Mouse (Mus musculus): Measurements from ENCODE around the gene Nol3.

Gene Nol3

GRCm38 (mm10) chr8:105309142-105309847 lies 33.4 kb downstream of the Nol3 start:
- no peak for DNase-seq (ENCODE audit: low spot score)

- DNase-seq (ENCODE audit: low spot score) = no peak
Measured at GRCm38 (mm10) chr8:105310118-105310517, 34.2 kb downstream of the Nol3 start.

GRCm38 (mm10) chr8:105311718-105312117 lies 35.8 kb downstream of the Nol3 start:
- DNase-seq (ENCODE audit: low spot score) = no peak

- DNase-seq (ENCODE audit: low spot score) = no peak
Measured at GRCm38 (mm10) chr8:105312891-105313481, 37.0 kb downstream of the Nol3 start.

- DNase-seq (ENCODE audit: low spot score) = no peak
Measured at GRCm38 (mm10) chr8:105313622-105314402, 37.9 kb downstream of the Nol3 start.

- DNase-seq (ENCODE audit: low spot score) = no peak
Measured at GRCm38 (mm10) chr8:105315073-105315769, 39.3 kb downstream of the Nol3 start.

- DNase-seq (ENCODE audit: low spot score) = no peak
Measured at GRCm38 (mm10) chr8:105317941-105318340, 42.0 kb downstream of the Nol3 start.

- no peak for DNase-seq (ENCODE audit: low spot score)
Measured at GRCm38 (mm10) chr8:105318662-105319190, 42.8 kb downstream of the Nol3 start.

- no peak for DNase-seq (ENCODE audit: low spot score)
Measured at GRCm38 (mm10) chr8:105323183-105323582, 47.2 kb downstream of the Nol3 start.

GRCm38 (mm10) chr8:105325641-105326093 lies 49.7 kb downstream of the Nol3 start:
- DNase-seq (ENCODE audit: low spot score) = peak; percentile 63

GRCm38 (mm10) chr8:105326141-105326672 lies 50.3 kb downstream of the Nol3 start, which contains the start of the genes Lrrc29 and Tmem208:
Lrrc29 (minus strand) TSS chr8:105326278.
Tmem208 (plus strand) TSS chr8:105326354.
- peak; percentile 99 for DNase-seq (ENCODE audit: low spot score)

GRCm38 (mm10) chr8:105326968-105327367 lies 51.0 kb downstream of the Nol3 start:
- DNase-seq (ENCODE audit: low spot score) = no peak

GRCm38 (mm10) chr8:105330325-105330724 lies 54.4 kb downstream of the Nol3 start:
- DNase-seq (ENCODE audit: low spot score) = no peak

- DNase-seq (ENCODE audit: low spot score) = peak; percentile 51
Measured at GRCm38 (mm10) chr8:105331469-105331868, 55.5 kb downstream of the Nol3 start.

Measured in testis, postnatal 10 days (tissue).